Mouse (Mus musculus) left cerebral cortex, adult 8-10 months (tissue): ENCODE measurements at regions not wholly inside any gene's neighbourhood (a gene's known extent, or its start where the extent isn't known, plus 50 kb on each side); places are given as distances from the start of the nearest gene placed in this dataset.

Source experiments
- DNase-seq, 2 experiments: peaks; one replicate each; pipeline ENCODE4 v3.0.0; 2022; ENCODE audit warnings: low spot score in 2 of 2

- DNase-seq: no peak
Observed at GRCm38 (mm10) chr3:23592506-23593141, 1516.2 kb downstream of the Tbl1xr1 start.

- DNase-seq: no peak
Observed at GRCm38 (mm10) chr3:23601469-23601868, 1525.0 kb downstream of the Tbl1xr1 start.

GRCm38 (mm10) chr3:23610054-23610453 lies 1533.6 kb downstream of the Tbl1xr1 start:
- peak in 1 of 2 experiments; percentile 23 for DNase-seq

- DNase-seq: no peak
Observed at GRCm38 (mm10) chr3:23658585-23659252, 1485.3 kb downstream of the Naaladl2 start.

- no peak for DNase-seq
Observed at GRCm38 (mm10) chr3:23706748-23707147, 1437.3 kb downstream of the Naaladl2 start.
